Mouse (Mus musculus) heart, embryonic 10.5 days (tissue): ENCODE results near the gene Sp2. TPM values are rescaled to one million over a fixed set of nuclear protein-coding genes. Genes with fewer than 3 reads are reported as not detected.

Source experiments
- DNase-seq: peaks from one replicate; pipeline ENCODE4 v3.0.0-alpha.2; 2017; ENCODE audit warnings: low spot score
- H3K27ac ChIP-seq: fragments of 300-500 bp; sonication (generic); 2 replicates; pipeline ENCODE4 v1.5.1; 2016; ENCODE audit warnings: mild to moderate bottlenecking
- H3K27me3 ChIP-seq: fragments of 300-500 bp; sonication (generic); 2 replicates; pipeline ENCODE4 v1.6.1; 2016; ENCODE audit warnings: mild to moderate bottlenecking; ENCODE audit not compliant: poor library complexity, insufficient read depth, severe bottlenecking
- H3K36me3 ChIP-seq: fragments of 300-500 bp; sonication (generic); 2 replicates; pipeline ENCODE4 v1.6.1; 2016; ENCODE audit warnings: mild to moderate bottlenecking, moderate library complexity
- H3K4me1 ChIP-seq: fragments of 300-500 bp; sonication (generic); 2 replicates; pipeline ENCODE4 v1.6.1; 2016; ENCODE audit warnings: mild to moderate bottlenecking
- H3K4me3 ChIP-seq: fragments of 300-500 bp; sonication (generic); 2 replicates; pipeline ENCODE4 v1.5.1; 2016; ENCODE audit warnings: mild to moderate bottlenecking, moderate library complexity
- H3K9me3 ChIP-seq: fragments of 300-500 bp; sonication (generic); 2 replicates; pipeline ENCODE4 v1.6.1; 2016; ENCODE audit warnings: mild to moderate bottlenecking, moderate library complexity
- WGBS: fragments of 180-500 bp; shearing (Covaris S2); methylation state at CpG from one replicate; pipeline ENCODE4 v1.1.7; 2016; 5-methylcytosine and 5-hydroxymethylcytosine counted together
- polyA plus RNA-seq: library from polyadenylated mRNA; unstranded; fragments of >200 nt; fragmentation: Nextera tagmentation; extraction: Ambion mirVana; gene quantifications from 2 replicates; pipeline ENCODE4 v1.2.1, GENCODE M21; 2016

The Sp2 gene
- polyA plus RNA-seq, 1 experiment from 2014 or later = 20.1 TPM

DNA sequence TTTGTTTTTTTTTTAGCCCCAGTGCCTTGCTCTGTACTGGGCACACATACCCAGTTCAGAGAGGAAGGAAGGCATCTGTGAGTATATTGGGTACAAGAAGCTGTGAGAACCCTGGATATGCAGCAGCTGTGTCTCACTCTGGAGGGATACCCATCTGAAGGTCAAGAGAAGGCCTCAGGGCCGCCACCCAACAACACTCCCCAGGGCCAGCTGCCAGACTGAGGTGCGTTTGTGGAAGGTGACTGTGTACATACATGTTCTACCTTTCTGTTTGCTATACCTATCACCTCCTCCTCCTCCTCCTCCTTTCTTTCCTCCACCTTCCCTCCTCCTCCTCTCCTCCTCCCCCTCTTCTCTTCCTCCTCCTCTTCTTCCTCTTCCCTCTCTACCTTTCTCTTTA is 54.7 kb downstream of the Sp2 start, which contains the start of gene Prr15l:
Gene Prr15l, plus strand, starts transcription at position 17 of the 400 bp plus-strand sequence.
- 58% methylated on average over 2 of the region's 2 CpGs for WGBS
- no peak for DNase-seq
- Histone ChIP-seq H3K4me3 (no peak within 1 kb of the TSS), H3K4me1 (peaks cover 24% of the 10 kb centered on the region), H3K27ac (peak within 1 kb of the TSS; percentile 42; the same call in 1 of the 2 replicates), H3K27me3 (peaks cover 38% of the 10 kb centered on the region), H3K9me3 (no peaks in the 10 kb centered on the region), H3K36me3 (no peaks in the 10 kb centered on the region)

DNA sequence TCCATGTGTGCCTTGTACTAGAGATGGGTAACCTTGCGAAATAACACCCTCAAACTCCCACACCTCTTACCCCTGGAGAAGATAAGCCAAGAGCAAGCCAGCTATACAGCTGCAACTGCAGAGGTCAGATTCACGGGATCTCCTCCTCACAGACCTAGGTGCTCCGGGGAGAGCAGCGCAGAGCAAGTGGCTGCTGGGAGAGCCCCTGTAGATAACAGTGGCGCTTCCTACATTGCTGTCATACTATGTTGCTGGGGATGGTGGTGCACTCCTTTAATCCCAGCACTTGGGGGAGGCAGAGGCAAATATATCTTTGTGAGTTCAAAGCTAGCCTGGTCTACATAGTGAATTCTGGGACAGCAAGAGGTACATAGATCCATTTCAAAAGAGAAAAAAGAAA is 56.2 kb downstream of the Sp2 start:
- H3K36me3 ChIP-seq = no peaks in the 10 kb centered on the region
- H3K4me3 ChIP-seq = no peak overlapping the region
- H3K9me3 ChIP-seq = no peaks in the 10 kb centered on the region
- H3K27ac ChIP-seq = no peak overlapping the region
- peaks cover 38% of the 10 kb centered on the region for H3K27me3 ChIP-seq
- WGBS = 57% methylated on average over 5 of the region's 5 CpGs
- H3K4me1 ChIP-seq = peaks cover 21% of the 10 kb centered on the region
- DNase-seq = peak; percentile 85

DNA sequence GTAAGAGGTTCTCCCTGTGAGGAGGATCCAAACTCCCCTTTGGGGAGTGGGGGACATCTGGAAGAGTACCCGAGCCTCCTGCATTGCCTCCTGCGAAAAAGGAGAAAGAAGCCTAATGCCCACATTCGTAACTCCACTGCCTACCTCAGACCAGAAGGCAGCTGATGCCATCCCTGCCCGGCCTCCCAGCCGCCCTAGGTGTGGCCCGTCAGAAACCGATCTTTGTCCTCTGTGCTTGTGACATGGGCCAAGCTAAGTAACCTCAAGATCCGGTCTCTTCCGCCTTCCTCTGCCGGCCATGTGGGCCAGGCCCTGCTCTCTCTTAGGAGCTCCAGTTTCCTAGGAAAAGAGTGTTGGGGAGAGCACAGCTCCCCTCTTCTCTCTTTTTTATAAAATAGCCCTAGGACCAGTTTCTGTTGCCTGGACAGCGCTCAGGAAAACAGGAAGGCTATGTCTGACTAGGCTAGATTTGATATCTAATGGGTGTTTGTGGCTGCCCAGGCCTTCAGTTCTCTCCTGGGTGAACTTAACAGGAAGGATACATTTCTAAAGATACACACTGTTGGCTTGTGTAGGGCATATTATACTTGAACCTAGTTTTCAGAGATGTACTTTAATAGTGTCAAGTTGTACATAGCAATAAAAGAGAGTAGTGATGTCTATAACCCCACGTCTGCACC is 57.1 kb downstream of the Sp2 start:
- WGBS = 82% methylated on average over 12 of the region's 12 CpGs

DNA sequence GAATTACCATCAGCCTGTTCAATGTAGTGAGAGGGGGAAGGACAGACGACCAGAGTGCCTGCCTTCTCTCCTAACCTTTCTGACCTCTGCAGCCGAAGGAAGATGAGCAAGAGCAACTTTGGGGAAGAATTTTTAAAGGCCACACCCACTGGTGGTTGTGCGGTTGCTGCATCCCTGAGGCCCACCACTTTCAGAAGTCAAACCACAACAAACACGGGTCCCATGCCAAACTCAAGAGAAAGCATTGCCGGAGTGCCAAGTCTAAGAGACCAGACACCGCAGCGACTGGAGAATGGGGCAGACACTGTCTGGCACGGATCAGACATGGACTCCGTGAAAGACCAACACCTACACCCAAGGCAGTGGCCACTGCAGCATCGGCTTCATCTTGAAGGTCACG is 57.9 kb downstream of the Sp2 start:
- Histone ChIP-seq H3K4me3 (no peak overlapping the region), H3K27ac (no peak overlapping the region), H3K9me3 (no peaks in the 10 kb centered on the region), H3K27me3 (peaks cover 31% of the 10 kb centered on the region), H3K36me3 (no peaks in the 10 kb centered on the region), H3K4me1 (peaks cover 17% of the 10 kb centered on the region)
- 77% methylated on average over 11 of the region's 11 CpGs for WGBS
- no peak for DNase-seq

More for the DNA sequence above, 57.1 kb downstream of the Sp2 start:
- Histone ChIP-seq H3K27me3 (peaks cover 37% of the 10 kb centered on the region), H3K4me3 (no peak overlapping the region), H3K4me1 (peaks cover 18% of the 10 kb centered on the region), H3K9me3 (no peaks in the 10 kb centered on the region), H3K36me3 (no peaks in the 10 kb centered on the region), H3K27ac (peak overlapping the region; percentile 56)
- DNase-seq = no peak

DNA sequence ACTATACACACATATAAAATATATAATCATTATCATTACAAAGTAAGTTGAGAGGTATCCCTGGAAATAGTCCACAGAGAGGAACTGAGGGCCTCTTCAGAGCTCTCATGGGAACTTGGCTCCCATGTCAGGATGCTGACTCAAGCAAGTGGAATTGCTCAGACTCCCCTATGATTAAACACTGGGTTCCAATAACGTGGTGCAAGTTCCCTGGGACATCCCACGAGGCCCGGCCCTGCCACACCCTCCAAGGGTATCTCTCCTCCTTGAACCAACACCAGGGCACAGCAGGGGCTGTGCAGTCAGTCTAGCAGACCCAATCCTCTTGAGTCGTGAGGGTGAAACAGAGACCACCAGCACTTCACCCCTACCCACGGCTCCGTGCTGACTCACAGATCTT is 63.8 kb downstream of the Sp2 start:
- Histone ChIP-seq H3K36me3 (no peaks in the 10 kb centered on the region), H3K4me1 (peaks cover 26% of the 10 kb centered on the region), H3K4me3 (no peak overlapping the region), H3K9me3 (no peaks in the 10 kb centered on the region), H3K27ac (0 out of 2 replicates have a peak overlapping the region, but pooled peaks have one; percentile 16), H3K27me3 (0 out of 2 replicates have a peak, but pooled peaks cover 4% of the 10 kb centered on the region)
- 32% methylated on average over 6 of the region's 6 CpGs for WGBS
- DNase-seq = no peak

DNA sequence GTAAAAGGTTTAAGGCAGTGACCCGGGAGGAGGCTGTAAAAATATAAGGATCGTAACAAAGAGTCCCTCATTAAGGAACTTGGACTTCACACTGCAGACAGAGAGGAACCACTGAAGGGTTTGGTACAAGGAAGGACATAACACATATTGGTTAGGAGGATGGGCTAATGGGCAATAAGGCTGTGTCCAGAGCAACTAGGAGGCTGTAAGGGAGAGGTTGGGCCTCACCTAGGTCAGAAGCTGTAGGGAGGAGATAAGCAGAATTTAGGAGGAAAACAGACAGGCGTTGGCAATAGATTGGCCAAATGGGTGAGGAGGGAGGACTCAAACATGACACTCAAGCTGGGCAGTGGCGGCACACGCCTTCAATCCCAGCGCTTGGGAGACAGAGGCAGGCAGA is 65.3 kb downstream of the Sp2 start:
- H3K4me3 ChIP-seq = 0 out of 2 replicates have a peak overlapping the region, but pooled peaks have one; percentile 0
- peak; percentile 90 for DNase-seq
- 74% methylated on average over 6 of the region's 6 CpGs for WGBS
- H3K27ac ChIP-seq = peak overlapping the region; percentile 87; the same call in 1 of the 2 replicates
- no peaks in the 10 kb centered on the region for H3K9me3 ChIP-seq
- H3K36me3 ChIP-seq = 0 out of 2 replicates have a peak, but pooled peaks cover 6% of the 10 kb centered on the region
- 0 out of 2 replicates have a peak, but pooled peaks cover 4% of the 10 kb centered on the region for H3K27me3 ChIP-seq
- H3K4me1 ChIP-seq = peaks cover 26% of the 10 kb centered on the region

DNA sequence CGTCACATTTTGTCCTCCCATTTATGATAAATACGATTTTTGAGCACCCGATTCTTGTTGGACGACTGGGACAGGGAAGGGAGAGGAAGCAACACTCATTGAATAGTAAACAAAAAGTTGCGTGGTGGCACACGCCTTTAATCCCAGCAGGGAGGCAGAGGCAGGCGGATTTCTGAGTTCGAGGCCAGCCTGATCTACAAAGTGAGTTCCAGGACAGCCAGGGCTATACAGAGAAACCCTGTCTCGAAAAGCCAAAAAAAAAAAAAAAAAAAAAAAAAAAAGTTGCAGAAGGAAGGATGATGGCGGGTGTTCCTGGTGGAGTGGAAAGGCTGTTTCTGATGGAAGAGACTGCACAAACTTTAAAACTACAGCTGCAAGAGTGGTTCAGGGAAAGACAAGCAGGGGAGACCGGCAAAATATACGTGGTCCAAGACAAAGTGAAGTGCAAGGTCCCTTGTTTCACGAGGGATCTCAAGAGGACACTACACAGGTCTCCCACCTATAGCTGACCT is 65.8 kb downstream of the Sp2 start:
- H3K36me3 ChIP-seq = peaks cover 10% of the 10 kb centered on the region
- H3K27me3 ChIP-seq = 0 out of 2 replicates have a peak, but pooled peaks cover 4% of the 10 kb centered on the region
- H3K9me3 ChIP-seq = no peaks in the 10 kb centered on the region
- 33% methylated on average over 13 of the region's 13 CpGs for WGBS
- peaks cover 26% of the 10 kb centered on the region for H3K4me1 ChIP-seq
- no peak for DNase-seq
- H3K4me3 ChIP-seq = peak overlapping the region; percentile 79
- peak overlapping the region; percentile 87; the same call in 1 of the 2 replicates for H3K27ac ChIP-seq

DNA sequence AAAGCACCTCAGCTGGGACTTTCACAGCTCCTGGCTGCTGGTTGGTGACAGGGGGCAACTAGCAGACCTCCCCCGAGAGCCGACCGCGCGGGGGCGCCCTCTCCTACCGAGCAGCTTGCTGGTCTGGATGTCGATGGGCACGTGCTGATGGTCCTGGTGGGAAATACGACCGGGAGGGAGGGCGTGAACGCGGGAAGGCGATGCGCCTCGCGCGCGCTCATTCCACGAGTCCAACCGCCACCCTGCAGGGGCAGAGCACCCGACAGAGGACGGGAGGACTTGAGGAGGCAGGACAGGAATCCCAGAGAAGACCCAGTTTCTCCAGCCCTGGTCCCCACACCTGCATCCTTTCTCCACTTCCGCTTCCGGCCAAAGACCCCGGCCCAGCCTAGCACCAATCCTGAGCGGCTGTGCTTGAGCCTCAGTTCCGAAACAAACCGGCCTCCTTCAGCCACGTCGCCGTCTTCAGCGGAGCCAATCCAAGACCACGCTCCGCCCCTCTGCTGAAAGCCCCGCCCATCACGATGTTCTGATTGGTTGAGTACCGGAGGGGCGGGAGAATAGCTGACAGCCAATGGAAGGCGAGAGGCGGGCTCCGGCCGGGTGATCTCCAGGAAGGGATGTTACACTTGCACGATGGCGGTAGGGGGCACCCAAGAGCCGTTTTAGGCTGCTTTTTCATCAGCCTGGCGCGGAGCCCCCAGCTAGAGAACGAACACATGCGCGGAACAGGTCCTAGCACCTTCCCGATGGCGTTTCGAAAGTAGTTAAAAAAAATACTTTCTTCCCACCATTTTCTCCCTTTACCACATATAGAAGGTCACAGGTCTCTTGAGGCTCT is 66.5 kb downstream of the Sp2 start, which contains the start of gene Cdk5rap3:
Gene Cdk5rap3, minus strand, starts transcription at position 453 of the 841 bp plus-strand sequence.
- Histone ChIP-seq H3K27me3 (0 out of 2 replicates have a peak, but pooled peaks cover 4% of the 10 kb centered on the region), H3K27ac (peak within 1 kb of the TSS; percentile 87), H3K4me1 (peaks cover 26% of the 10 kb centered on the region), H3K9me3 (no peaks in the 10 kb centered on the region), H3K36me3 (peaks cover 17% of the 10 kb centered on the region), H3K4me3 (peak within 1 kb of the TSS; percentile 79)
- under 1% methylated on average over 55 of the region's 55 CpGs for WGBS
- DNase-seq = peak; percentile 100

DNA sequence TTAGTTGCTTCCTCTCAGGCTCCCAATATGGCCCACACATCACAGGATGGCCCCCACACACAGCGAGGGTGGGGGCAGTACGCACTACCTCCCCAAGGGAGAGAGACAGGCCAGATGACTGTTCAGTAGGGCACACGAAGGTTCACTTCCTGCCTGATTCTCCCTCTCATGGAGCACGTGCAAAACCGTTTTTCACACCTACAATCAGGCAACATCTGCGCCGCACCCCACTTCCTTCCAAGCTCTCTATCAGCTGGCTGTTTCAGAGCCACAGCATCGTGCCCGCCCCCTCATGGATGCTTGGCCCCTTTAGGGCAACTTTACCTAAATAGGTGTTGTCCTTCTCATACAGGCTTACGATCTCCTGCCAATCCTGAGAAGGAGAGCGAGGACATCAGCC is 70.1 kb downstream of the Sp2 start:
- H3K36me3 ChIP-seq = peaks cover 42% of the 10 kb centered on the region
- H3K9me3 ChIP-seq = no peaks in the 10 kb centered on the region
- no peak overlapping the region for H3K4me3 ChIP-seq
- H3K4me1 ChIP-seq = peaks cover 36% of the 10 kb centered on the region
- WGBS = 82% methylated on average over 11 of the region's 11 CpGs
- H3K27ac ChIP-seq = no peak overlapping the region
- no peak for DNase-seq
- H3K27me3 ChIP-seq = peaks cover 14% of the 10 kb centered on the region

DNA sequence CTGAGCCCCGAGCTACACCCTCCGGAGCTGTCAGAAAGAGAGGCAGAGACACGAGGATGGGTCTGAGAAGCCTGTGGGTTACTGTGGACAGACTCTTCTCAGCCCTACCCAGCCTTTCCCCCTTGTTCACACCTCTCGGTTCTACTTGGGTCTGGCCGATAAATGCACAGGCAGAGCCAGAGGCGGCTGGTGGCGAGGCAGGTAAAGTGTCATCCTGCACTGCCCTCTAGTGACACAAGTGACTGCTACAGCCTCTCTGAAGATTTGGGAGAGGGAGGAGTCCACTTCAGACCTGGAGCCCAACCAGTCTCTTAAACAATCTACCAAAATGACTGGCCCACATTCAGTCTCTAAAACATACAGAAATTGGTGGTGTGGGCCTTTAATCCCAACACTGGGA is 72.8 kb downstream of the Sp2 start:
- H3K4me3 ChIP-seq = no peak overlapping the region
- no peak overlapping the region for H3K27ac ChIP-seq
- peaks cover 48% of the 10 kb centered on the region for H3K36me3 ChIP-seq
- peaks cover 52% of the 10 kb centered on the region for H3K4me1 ChIP-seq
- peak; percentile 91 for DNase-seq
- 27% methylated on average over 7 of the region's 7 CpGs for WGBS
- peaks cover 14% of the 10 kb centered on the region for H3K27me3 ChIP-seq
- no peaks in the 10 kb centered on the region for H3K9me3 ChIP-seq

DNA sequence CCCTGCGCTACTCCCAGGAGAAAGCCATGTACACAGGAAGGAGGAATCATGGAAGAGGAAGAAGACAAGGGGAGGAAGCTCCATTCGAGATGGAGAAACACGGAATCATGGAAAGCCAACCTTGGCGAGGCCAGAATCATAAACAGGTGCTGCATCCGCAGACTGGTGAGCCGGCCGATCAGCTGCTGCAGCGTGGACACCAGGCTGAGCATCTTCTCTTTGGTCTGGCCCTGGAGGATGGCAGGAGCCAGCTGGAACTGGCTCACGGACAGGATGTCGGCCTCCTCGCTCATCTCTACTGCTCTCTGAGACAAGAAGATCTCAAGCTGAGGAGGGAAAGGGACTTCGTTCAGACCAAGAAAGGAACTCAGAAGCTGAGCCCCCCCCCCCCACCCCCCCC is 74.2 kb downstream of the Sp2 start:
- Histone ChIP-seq H3K36me3 (peaks cover 48% of the 10 kb centered on the region), H3K27ac (no peak overlapping the region), H3K9me3 (no peaks in the 10 kb centered on the region), H3K4me3 (no peak overlapping the region), H3K4me1 (peaks cover 48% of the 10 kb centered on the region), H3K27me3 (peaks cover 14% of the 10 kb centered on the region)
- WGBS = 90% methylated on average over 12 of the region's 12 CpGs
- no peak for DNase-seq

DNA sequence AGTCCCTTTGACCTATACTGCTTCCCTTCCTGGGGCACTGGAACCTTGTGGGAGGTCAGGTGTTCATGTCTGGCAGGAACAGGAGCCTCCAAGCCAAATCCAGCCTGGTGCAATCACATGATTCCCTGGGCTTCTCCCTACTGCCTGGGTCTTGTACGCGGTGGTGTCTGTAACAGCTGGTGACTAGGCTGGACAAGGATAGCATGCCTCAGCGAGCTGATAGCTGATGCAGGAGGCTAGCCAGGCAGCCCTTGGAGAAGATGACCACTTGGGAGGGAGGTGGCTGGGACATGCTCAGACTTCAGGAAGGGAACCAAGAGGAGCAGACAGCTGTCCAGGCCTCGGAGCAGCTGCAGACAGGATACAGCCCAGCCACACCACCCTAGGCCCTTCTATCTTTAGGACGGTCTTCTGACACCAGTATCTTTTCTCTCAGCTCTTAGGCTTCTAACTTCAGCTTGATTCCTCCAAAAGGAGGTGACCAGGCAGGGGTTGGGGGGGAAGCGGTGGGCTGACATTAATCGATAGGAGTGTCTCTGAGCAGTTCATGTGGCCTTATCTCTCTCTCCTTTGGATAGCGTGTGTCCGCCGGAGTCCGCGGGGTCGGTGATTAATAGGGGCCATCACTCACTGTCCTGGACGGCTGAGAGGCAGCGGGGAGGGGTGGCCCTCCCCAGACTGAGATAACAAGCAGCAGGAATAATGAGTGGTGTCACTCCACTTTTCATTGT is 76.2 kb downstream of the Sp2 start:
- Histone ChIP-seq H3K27ac (peak overlapping the region; percentile 52), H3K4me3 (peak overlapping the region; percentile 4), H3K27me3 (peaks cover 20% of the 10 kb centered on the region), H3K4me1 (peaks cover 68% of the 10 kb centered on the region), H3K9me3 (no peaks in the 10 kb centered on the region), H3K36me3 (peaks cover 34% of the 10 kb centered on the region)
- peak; percentile 89 for DNase-seq
- WGBS = 10% methylated on average over 15 of the region's 15 CpGs
